31 mouse cellular contexts compared by ENCODE assay signal in the genomic region with DNA sequence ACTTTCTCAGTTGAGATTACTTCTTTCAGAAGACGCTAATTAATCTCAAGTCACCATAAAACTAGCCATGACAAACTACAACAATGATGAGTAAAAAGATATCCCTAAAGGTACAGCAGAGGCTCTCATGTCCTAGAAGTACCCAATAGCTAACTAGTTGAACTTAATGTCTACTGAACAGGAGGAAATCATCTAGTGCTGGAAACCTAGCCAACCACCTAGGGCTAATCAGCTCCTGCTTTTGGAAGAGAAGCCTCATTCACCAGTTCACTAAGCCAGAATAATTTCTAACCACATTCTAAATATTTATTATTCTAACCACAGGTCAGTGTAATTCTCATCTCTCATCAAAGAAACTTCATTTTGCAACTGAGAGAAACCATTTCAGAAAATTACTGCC.
"Had no signal": no experiment of that assay in that cellular context is flagged by ENCODE, and none has a peak within 500 bp of the region (broad histone marks: within the 10 kb centered on the region; RNA-seq: fewer than 3 reads in every experiment).

No protein-coding gene starts in this region.

- H3K4me2 ChIP-seq: heart, embryonic 11.5 days; heart, embryonic 12.5 days; heart, embryonic 13.5 days; heart, embryonic 15.5 days; hindbrain, embryonic 12.5 days; hindbrain, embryonic 13.5 days; hindbrain, embryonic 14.5 days; hindbrain, embryonic 15.5 days; intestine, embryonic 15.5 days; kidney, embryonic 15.5 days had no signal

- ATAC-seq: hindbrain, embryonic 16.5 days; hindbrain, postnatal 0 days; inflammation-experienced regulatory T-cells, adult 6 months; intestine, embryonic 15.5 days; intestine, embryonic 16.5 days; intestine, postnatal 0 days had no signal

- H3K36me3 ChIP-seq: heart, embryonic 10.5 days; heart, embryonic 12.5 days; heart, embryonic 13.5 days; heart, embryonic 15.5 days; hindbrain, embryonic 10.5 days; hindbrain, embryonic 12.5 days; hindbrain, embryonic 13.5 days; hindbrain, embryonic 15.5 days; intestine, embryonic 15.5 days; kidney, embryonic 15.5 days had no signal

- H3K9ac ChIP-seq: heart, embryonic 12.5 days; heart, embryonic 13.5 days; heart, embryonic 15.5 days; hindbrain, embryonic 12.5 days; hindbrain, embryonic 13.5 days; hindbrain, embryonic 14.5 days; hindbrain, embryonic 15.5 days; intestine, embryonic 15.5 days; kidney, embryonic 15.5 days had no signal

- H3K9me3 ChIP-seq: heart, embryonic 10.5 days; heart, embryonic 12.5 days; heart, embryonic 13.5 days; heart, embryonic 15.5 days; hindbrain, embryonic 10.5 days; hindbrain, embryonic 12.5 days; hindbrain, embryonic 13.5 days; hindbrain, embryonic 15.5 days; intestine, embryonic 15.5 days; kidney, embryonic 15.5 days had no signal

- H3K4me1 ChIP-seq: heart, embryonic 10.5 days; heart, embryonic 12.5 days; heart, embryonic 13.5 days; heart, embryonic 15.5 days; hindbrain, embryonic 10.5 days; hindbrain, embryonic 12.5 days; hindbrain, embryonic 13.5 days; hindbrain, embryonic 15.5 days; intestine, embryonic 15.5 days; kidney, embryonic 15.5 days had no signal

- H3K27ac ChIP-seq: heart, adult 2 months; heart, embryonic 10.5 days; heart, embryonic 13.5 days; heart, embryonic 15.5 days; hindbrain, embryonic 10.5 days; hindbrain, embryonic 12.5 days; hindbrain, embryonic 13.5 days; hindbrain, embryonic 14.5 days; hindbrain, embryonic 15.5 days; hindbrain, postnatal 0 days; intestine, embryonic 15.5 days; kidney, embryonic 15.5 days; kidney, postnatal 0 days; layer of hippocampus, adult 2 months; left cerebral cortex, adult 2 months had no signal

- H3K4me3 ChIP-seq: heart, adult 2 months; heart, embryonic 10.5 days; heart, embryonic 12.5 days; heart, embryonic 13.5 days; heart, embryonic 15.5 days; hindbrain, embryonic 10.5 days; hindbrain, embryonic 12.5 days; hindbrain, embryonic 13.5 days; hindbrain, embryonic 15.5 days; intestine, embryonic 15.5 days; kidney, embryonic 15.5 days; layer of hippocampus, adult 2 months; left cerebral cortex, adult 2 months had no signal

- H3K27me3 ChIP-seq: heart, embryonic 12.5 days; heart, embryonic 13.5 days; heart, embryonic 15.5 days; hindbrain, embryonic 12.5 days; hindbrain, embryonic 13.5 days; hindbrain, embryonic 15.5 days; intestine, embryonic 15.5 days; kidney, embryonic 15.5 days had no signal

- DNase-seq: heart, adult 2 months; heart, postnatal 10 days; heart, postnatal 14 days; heart, postnatal 36 days; heart, postnatal 4 days; kidney, adult 18-20 months; kidney, postnatal 14 days; kidney, postnatal 25 days; kidney, postnatal 36 days; layer of hippocampus, adult 9-11 months; layer of hippocampus, postnatal 36 days had no signal
